Mouse (Mus musculus) adrenal gland, postnatal 4 days (tissue): ENCODE measurements around the gene Dhx35. TPM values are rescaled to one million over a fixed set of nuclear protein-coding genes. Genes with fewer than 3 reads are reported as not detected.

Experiments used
- DNase-seq, 2 experiments: peaks; one replicate each; pipeline ENCODE4 v3.0.0; 2021 to 2022; ENCODE audit warnings: low spot score in 2 of 2, mixed read lengths in 2 of 2
- total RNA-seq, 2 experiments: library from RNA; stranded (reverse); gene quantifications; 2 replicates each; pipeline ENCODE4 v1.2.3; 2021

Gene Dhx35
- total RNA-seq, 2 experiments from 2014 or later = 21.8 to 24.3 TPM

DNA sequence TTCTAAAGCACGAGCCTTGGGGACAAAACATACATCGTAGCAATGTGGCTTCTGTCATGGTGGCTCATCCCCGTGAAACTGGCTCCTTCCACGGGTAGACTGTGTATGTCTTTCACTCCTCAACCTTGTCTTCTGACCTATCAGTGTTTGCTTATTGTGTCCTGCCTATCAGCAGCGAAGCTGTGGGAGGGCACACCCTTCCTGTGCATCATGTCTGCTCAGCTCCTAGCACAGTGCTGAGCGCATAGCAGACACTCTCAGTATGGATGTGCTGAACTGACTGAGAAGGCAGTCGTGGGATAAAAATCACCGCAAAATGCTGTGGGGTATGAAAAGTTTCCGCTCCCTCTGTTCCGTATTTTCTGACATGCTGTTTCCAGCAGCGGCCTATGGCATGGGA is 94.6 kb downstream of the Dhx35 start:
- DNase-seq = no peak

DNA sequence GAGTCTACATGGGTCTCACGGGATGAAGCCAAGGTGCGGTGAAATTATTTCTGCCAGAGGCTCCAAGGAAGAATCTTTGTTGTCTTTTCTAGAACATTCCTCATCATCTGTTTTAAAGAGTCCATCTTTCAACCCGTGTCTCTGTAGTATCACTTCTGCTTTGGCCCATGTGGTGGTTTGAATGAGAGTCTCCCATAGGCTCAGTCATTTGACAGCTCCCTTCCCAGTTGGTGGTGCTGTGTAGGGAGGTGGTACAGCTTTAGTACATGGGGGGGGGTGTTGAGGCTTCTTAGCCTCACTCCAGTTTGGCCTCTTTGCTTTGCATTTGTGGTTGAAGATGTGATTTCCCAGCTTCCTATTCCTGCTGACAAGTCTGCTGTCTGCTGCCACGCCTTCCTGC is 96.7 kb downstream of the Dhx35 start:
- DNase-seq = no peak

DNA sequence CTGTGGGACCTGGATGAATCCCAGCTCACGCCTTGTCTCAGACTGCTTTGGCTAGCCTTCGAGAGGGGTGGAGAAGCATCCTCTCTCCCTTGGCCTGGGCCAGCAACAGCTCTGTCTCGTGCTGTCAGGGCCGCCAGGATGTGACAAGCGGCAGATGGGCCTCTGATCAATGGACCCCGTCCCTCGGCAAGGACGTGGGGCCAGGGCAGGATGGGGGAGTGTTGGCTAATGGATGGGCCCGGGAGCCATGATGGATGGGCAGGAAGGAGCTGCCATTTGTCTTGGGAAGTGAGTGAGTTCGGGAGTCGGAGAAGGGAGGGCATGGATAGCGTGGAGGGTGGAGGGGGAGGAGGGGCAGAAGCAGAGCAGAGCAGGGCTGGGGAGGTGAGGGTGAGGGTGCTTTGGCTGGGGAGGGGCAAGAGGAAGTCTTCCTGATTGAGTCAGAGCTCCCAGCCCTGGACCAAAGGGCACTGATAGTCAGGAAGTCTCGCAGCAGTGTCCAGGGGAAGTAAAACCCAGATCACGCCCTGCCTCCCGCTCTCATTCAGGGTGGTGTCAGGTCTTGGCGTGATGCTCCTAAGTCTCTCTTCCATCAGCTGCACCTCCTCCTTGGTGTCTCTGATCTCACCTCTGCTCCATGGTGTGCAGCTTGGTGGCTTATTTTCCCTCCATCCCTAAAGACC is 98.7 kb downstream of the Dhx35 start:
- DNase-seq = no peak

DNA sequence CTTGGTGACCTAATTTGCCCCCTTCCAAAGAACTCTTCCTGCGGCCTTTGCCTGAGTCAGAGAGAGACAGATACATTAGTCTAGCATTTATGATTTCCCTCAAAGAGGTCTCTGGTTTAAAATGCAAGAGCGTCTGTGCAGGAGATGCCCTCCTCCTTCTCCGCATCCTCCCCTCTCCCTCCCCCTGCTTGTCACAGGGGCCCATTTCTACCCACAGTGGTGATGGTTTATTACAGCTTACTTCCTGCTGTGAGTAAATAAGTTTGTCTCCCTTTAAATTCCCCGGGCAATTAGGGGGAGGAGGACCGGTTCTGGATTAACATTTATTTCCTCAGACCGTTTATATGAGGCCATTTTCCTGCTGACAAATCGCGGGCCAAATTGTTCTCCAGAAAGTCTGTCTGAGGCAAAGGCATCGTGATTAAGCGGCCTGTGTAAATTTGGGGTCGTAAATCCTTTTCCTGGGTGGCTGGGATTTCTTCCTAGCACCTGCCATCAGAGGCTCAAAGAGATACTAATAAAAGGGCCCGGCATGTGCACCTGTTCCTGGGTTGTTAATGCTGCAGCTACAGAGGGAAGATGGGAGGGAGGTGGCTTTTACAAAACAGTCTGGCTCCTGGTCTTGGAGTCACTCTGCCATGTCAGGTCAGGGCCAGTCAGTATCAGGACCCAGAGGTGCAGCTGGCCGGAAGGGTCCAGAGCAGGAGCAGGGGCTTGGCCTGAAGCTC is 104.0 kb downstream of the Dhx35 start:
- DNase-seq = no peak

Other genes starting within 250 kb of the Dhx35 start
- gene Slc32a1, start 184.0 kb upstream of the Dhx35 start, total RNA-seq = under 1 TPM in 1 of 2 experiments, not detected in 1; 0.54 TPM
- 10 to 100 TPM; 17.1 to 18.2 TPM for gene Actr5, start 169.9 kb upstream of the Dhx35 start, total RNA-seq
- 10 to 100 TPM; 15.7 to 16.9 TPM for gene Ppp1r16b, start 129.4 kb upstream of the Dhx35 start, total RNA-seq
- gene Fam83d, start 26.7 kb upstream of the Dhx35 start, total RNA-seq = 10 to 100 TPM; 10.6 to 11.3 TPM